Mouse (Mus musculus) cortical plate, adult 2 months (tissue): ENCODE measurements around the gene Tgif1.

ENCODE experiments used
- CTCF ChIP-seq: fragments of 200-500 bp; IDR thresholded peaks from 2 replicates; pipeline ENCODE4 v1.5.1; 2011; ENCODE audit warnings: mild to moderate bottlenecking, control low read depth, low read length; ENCODE audit not compliant: insufficient read depth; ENCODE audit errors: extremely low read depth
- POLR2A ChIP-seq: fragments of 200-500 bp; IDR thresholded peaks from 2 replicates; pipeline ENCODE4 v1.6.1; 2011; ENCODE audit warnings: mild to moderate bottlenecking, low read length, control low read depth; ENCODE audit not compliant: insufficient read depth; ENCODE audit errors: extremely low read depth

DNA sequence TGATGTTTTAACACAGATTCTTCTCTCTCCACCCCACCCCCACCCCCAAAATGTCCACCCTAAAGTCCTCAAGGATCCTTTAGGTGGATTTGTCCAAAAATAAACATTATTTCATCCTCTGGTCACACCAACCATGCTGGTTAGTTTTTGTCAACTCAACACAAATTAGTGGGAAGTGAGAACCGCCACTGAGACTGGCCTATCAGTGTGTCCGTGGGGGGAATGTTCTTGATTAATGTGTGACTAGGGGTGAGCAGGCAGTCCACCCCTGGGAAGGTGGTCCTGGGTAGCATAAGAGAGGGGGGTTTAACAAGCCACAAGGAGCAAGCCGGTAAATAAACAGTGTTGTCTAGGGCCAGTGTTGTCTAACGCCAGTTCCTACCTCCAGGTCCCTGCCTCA lies 21.8 kb downstream of the Tgif1 start:
- TF ChIP-seq CTCF: no peak
- no peak for TF ChIP-seq POLR2A
